Mouse (Mus musculus) adipocyte (in vitro differentiated cells): ENCODE measurements around the gene Ankrd39.
A peak's percentile ranks its signal among the peaks of the same experiment; 100 is the strongest.

ENCODE experiments used
- DNase-seq: peaks from one replicate; pipeline ENCODE4 v3.0.0-alpha.2; 2016; ENCODE audit warnings: low spot score

The Ankrd39 gene

DNA sequence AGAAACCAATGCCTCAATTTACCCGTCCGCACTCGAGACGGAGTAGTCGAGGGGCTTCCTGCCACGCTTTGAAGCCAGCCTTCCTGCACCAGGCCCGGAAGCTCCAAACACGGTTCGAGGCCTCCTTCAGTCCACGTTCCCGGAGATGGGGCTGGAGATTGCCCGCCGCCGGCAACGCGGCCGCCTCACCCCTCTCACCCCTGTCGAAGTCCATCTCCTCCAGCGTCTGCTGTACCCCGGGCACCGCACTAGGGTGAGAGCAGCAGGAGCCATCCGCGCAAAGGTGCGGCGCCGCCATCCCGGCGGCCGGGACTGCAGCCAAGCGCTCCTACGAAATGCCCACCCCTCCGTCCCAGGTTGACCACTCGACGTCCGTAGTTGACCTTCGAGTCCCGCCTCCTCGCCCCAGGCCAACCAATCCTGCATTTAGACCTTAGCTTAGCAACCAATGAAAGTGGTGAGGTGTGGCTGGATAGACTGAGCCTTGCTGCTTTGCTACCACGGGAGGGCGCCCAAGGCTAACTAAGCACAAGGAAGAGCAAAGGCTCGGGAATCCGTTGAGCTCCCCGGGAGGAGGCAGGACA, at the start of gene Ankrd39:
TSS of gene Ankrd39 (minus strand) at position 558 of the 584 bp plus-strand sequence.
- DNase-seq = peak; percentile 99

DNA sequence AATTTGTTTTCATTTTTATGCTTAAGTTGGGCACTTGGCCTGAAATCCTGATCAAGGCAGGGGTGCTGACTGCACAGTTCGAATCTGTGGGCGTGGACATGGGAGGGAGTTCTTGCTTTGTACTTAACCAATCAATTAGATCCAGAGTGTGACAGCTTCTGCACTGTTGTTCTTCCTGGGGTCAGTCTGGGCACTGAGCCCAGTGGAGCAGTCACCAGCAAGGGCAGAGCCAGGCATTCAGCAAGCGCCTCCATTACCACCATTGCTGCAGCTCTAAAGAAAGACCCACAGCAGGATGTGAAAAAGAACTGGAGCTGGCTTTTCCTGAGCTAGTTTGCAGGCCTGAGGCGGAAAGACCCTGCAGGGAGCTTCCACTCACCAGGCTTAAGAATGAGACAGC, 48.9 kb upstream of the Ankrd39 start:
- peak; percentile 77 for DNase-seq

DNA sequence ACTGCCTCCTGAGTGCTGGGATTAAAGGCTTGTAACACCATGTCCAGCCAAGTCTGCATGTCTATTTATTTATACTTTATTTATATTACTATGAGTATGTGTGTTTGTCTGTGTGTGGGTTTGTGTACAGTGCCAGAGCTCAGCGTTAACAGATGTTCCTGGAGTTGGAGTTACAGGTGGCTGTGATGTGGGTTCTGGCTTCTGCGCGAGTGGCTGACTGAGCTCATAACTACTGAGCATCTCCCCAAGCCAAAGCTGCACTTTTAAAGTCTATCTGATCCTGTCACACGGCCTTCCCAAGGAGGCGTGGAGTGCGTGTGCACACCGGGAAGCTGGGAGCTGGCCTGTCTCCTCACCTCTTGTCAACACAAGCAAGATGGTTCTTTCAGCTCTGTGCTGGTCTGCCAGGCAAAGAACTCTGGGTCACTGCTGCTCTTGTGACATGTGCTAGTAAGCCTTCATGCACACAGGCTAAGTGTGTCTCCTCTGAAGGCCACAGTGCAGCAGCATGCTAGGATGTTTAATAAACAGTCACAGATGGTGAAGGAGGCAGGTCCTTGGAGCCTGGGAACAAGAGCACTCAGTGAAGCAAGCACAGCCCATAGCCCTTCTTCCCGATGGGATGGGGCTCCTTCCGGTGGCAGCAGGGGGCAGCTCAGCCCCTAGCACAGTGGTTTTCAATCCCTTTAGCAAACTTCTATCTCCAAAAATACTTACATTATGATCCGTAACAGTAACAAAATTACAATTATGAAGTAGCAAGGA, 48.1 kb upstream of the Ankrd39 start:
- peak; percentile 54 for DNase-seq

DNA sequence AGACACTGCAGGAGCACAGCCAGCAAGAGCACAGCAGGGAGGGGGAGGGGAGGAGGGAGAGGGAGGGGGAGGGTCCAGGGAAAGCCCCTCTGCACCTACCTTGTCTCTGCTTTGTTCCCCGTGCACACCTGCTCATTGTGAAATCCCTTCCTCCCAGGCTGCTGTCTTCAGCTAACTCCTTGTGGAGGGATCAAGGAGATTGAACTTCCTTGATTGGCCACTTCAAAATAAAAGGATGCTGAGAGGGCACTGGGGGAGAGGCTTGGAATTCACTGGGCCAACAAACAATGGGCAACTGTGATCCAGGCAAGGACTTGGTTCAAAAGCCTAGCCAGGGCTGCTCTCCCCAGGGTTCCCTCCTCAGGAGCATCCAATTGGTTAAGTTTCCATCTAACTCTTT, 45.9 kb upstream of the Ankrd39 start:
- no peak for DNase-seq

DNA sequence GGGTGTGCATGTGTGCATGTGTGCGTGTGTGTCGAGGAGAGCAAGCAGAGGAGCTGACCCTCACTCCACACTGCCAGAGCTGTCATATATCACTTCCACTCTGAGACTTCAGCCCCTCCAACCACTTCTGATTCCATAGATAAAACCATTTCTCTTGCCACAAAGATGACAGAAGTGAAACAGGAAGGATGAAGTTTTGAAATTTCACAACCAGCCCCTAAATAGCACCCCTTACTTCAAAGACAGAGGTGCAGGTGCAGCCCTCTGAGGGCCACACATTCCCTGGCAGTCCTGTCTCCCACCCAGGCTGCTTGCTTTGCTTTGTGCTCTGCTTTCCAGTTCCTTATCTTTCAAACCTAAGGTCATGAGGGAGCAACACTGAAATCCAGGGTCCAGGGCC, 44.2 kb upstream of the Ankrd39 start:
- no peak for DNase-seq

DNA sequence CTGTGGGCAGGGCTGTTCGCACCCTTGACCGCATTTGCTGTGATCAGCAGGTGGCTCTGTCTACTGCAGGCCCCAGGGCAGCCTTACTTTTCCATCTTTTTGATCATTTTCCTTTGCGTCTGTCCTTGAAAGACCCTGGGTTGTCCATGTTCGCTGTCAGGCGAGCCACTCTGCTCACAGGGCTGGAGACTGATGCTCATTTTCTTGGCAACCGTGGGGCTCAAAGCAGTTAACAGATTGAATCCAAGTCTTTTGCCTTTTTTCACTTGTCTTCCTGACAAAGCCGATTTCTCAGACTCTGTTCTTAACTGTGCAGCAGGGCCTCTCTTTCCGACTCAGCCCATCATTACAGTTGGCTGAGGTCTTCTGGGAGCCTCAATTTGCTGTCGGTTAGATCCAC, 43.4 kb upstream of the Ankrd39 start:
- DNase-seq = no peak

DNA sequence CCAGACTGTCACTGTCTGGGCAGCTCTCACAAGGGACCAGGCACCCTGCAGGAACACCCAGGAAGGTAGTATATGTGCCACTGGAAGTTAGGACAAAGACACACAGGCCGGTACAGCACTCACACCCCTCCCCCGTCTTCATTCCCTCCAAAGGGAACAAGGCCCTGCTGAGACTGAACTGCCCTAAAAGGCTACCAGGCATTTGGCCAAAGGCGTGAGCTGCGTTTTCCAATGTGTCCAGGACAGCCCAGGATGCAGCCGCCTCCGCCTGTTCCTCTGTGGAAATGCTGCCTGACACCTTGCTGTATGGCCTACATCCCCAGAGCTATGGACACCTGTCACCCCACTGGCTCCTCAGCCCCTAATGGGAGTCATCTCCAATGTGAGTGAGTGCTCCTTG, 42.2 kb upstream of the Ankrd39 start:
- DNase-seq = peak; percentile 93

DNA sequence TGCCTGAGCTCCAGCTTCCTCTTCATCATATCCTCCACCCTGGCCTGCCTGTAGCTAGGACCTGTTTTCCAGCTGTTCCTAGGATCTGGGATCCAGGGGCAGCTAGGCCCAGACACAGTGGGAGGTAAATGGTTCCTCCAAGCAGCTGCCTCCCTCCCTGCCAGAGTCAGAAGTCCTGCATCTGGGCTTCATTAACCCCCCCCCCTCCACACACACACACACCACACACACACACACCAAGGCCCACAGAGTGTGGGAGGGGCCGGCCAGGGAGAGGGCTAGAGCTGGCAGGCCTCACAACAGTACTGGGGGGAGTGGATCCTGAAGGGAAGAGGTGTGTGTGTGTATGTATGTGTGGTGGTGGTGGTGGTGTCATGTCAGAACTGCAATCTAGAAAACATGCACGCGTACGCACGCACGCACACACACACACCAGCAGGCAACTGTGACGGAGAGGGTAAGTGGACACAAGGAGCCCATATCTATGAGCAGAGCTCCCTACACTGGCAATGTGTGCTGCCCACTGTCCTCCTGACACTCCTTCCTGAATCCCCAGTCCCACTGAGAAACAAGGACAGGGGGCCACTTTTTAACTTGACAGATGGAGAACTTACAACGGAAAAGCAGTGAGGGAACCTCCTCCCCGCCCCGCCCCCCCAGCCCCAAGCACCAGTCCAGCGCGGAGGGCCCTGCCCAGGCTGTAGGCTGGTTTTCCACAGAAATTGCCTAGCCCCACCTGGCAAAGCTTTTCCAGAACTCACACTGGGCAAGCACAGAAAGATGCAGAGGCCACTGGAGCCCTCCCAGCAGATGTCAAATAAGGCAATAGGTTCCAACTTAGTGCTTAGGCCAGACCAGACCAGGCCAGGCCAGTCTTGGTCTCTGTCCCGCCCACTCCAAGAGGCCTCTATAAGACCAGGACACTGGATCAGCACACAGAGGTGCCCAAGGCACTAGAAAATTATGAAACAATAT, 41.5 kb upstream of the Ankrd39 start:
- peak; percentile 97 for DNase-seq

DNA sequence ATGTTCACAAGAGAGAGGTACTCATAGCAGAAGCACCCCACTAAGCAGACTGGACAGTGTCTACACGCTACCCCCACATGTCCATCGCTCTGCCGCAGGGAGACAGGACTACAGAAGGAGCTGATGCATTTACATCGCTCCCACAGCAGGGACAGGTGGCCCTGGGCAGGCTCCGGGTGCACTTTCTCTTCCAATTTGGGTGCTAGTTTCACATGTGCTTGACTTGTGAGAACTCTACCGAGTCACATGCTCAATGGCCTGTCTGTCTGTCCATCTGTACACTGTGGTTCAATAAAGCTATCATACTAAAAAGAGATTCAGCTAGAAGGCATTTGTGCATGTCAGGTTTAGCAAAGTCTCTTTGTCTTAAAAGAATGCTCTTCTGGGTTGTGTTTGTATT, 40.6 kb upstream of the Ankrd39 start:
- no peak for DNase-seq

DNA sequence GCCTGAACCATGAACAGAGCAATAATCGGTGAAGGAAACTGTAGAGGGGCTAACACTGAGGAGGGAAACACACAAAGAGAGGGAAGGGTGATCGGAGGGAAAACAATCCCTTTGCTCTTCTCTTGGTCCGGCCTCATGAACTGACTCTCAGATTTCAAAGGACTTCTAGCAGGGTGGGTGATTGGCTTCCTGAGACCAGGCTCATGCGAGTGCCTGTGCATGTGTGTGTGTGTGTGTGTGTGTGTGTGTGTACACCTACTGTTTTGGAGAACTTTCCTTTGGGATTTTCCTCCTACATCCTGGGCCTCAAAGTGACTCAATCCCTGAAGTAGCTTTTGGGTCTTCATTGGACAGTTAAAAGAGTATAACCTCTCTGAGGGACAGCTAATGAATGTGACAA, 39.0 kb upstream of the Ankrd39 start:
- no peak for DNase-seq

DNA sequence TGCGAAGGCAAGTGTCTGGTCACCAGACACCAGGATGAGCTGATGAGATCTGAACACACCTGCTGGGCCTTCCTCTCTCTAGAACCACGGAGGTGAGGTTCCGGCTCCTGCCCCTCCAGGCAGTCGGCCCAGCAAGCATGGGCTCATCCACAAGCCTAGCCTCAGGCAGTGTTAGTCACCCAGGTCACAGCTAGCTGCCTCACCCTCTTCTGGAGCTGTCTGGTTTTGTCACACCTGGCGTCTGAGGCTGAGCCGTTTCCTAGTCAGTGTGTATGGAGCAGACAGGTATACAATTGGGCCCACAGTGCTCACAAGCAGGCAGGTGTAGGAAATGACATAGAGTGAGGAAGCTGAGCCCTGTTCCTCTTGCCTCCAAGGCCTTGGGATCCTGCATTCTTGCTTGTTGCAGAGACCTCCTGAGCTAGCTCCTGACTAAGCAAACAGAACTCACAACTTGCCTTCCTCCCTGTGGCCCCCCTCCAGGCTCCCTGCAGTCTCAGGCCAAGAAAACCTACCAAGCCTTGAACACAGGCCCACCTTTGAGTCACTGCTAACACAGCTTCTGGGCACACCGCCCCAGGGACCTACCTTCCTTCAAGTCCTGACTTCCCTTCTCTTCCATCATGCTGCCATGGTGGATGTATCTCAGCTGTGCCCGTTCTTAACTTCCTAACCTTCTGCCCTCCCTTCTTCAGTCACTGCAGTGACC, 36.3 kb upstream of the Ankrd39 start:
- no peak for DNase-seq

DNA sequence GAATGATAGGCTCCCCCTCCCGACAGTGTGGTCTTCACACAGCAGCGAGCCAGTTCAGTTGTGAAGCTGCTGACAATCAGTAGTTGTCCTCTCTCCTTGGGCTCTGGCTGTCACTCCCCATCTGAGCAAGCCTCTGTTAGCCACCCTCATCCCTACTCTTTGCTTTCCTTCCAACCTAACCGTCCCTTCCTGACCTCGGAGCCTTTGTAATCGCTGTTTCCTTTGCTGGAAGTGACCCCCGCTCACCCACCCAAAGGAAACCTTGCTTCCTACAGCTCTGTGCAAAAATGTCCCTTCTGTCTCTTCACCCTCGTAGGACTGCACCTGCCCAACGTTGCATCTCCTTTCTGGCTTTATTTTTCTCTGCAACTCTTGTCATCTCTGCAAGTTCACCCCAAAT, 35.0 kb upstream of the Ankrd39 start:
- DNase-seq = no peak

DNA sequence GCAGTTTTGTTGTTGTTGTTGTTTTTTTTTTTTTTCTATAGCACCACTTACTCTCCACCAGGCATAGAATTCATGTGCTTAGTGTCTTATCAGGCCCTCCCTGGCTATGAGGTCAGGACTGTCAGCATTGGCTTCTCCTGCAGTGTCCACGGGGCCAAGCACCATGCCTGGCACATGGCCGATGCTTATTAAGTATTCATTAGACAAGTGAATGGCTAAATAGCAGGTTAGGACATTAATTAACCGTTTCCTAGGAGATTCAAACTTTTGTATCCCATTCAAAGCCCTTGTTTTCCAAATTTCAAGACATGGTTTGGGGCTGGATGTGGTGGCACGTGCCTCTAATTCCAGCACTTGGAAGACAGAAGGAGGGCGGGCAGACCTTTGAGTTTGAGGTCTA, 34.0 kb upstream of the Ankrd39 start:
- no peak for DNase-seq

DNA sequence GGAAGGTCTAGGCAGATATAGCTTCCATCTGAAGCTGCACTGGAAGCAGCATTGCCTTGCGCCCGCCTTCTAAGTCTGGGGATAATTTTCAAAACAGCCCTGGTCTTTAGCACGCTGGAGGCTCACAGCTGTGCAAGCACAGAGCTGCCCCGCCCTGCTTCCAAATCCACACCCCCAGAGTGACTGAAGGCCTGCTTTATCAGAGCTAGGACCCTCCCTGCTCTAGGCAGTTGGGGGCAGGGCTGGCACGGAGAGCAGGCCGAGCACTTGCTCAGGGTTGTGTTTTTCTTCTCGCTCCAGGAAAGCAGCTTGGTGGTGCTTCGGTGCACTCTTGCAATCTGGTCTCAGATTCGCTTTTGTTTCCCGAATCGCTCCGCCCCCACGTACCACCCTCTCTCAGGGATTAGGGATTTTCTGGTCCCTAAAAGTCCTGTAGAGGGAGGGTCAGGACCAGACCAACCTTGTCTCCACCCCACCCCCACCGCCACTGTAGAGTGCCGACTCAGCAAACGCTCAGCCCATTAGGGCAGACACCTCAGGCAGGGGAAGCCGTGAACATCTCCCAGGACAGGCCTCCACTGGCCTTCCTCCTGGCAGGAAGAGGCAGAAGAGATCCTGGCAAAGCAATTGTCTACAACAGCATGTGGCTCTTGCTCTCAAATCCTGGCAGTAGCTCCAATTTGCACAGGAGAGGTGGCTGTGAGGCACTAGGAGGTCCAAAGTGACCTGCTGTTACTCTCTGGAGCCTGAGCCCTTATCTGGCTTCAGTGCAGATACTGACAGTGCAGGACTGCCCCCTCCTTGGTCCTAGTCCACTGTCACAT, 33.4 kb upstream of the Ankrd39 start:
- peak; percentile 39 for DNase-seq

DNA sequence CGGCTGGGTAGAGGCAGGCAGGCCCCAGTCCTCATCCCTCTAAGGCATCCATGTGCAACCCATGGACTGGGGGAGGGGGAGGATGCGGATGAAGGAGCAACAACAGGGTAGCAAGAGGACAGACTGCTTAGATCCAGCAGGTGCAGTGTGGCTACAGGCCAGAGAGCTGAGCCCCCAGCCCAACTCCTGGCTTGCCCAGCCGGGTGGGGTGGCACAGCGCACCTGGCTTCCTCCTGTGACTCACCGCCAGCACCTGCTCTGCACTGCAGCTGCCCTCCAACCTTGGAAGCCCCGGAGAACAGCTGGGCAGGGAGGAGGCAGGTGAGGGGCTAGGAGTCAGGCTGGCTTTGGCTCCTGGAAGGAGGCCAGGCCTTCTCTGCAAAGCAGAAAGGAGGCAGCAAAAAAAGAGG, 32.7 kb upstream of the Ankrd39 start:
- no peak for DNase-seq

DNA sequence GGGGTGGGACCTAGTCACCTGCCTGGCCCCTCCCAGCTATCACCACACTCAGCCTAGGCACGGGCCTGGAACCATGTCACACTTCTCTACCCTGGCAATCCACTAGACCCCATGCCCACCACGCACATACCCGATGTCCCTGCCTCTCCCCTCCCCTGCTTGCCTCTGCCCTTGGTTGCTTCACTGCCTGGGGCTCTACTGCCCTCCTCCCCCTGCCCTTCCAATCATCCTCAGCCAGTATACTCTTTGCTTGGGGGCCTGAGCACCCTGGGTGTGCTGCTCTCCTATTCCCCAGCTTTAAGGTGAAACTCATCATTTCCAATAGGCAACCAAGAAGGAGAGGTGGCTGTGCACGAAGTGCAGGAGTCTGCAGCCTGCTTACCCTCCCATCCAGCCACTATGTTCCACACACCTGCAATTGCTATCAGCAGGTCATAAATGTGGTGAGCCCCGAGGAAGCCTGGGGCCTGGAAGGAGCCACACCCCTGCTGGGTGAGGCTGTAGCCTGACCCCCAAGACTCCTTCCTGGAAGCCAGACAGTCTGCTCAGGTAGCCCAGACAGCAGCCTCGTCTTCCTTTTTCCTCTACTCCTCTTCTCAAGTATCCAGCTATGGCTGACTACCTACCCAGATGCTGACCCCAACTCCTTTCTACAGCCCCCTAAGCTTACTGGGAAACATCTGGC, 29.9 kb upstream of the Ankrd39 start:
- no peak for DNase-seq

DNA sequence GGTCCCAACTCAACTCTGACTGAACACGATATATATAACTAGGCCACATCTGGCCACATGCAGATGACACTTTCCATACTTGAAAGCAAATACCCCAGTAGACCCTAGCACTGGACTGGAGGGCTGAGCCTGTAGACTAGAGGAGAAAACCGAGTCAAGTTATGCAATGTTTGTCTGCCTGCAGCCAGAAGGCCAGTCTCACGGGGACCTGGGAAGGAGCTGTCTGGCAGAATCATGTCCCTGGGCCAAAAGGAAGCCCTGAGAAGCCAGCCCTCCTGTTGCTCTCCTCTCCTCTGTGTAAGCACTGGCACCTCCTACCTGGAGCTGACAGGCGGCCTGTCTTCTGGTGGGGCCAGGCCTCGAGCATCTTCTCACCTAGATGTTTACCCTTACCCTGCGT, 28.1 kb upstream of the Ankrd39 start:
- peak; percentile 65 for DNase-seq

DNA sequence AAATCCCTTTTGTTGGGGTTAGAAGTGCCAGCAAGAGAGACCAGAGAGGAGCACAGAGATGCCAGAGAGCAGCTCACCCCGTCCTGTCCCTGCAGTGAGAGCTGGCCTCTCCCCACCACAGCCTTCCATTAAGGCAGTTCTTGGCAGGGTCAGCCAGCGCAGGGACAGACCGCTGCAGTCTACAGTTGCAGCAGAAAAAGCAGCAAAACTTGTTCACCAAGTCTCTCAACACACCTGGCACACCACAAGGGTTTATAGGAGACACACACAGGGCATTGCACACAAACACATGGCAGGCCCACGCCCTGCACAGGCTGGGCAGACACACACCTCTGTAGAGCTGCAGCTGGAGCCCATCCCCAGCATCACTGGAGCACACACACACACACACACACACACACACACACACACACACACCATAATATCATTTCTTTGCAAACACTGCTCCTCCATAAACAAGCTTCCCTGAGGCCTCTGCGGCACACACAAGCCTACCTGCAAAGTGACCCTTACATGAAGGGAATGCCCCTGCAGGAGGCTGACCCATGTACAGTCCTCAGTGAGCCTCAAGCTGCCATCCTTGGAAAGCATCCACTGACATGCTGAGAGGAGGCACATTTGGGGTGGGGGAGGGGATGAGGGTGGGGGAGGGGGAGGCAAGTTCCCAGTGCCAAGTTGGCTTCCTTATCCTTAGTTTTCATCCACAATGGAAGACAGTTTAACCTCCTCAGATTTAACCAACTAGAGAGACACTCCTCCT, 27.1 kb upstream of the Ankrd39 start:
- DNase-seq = no peak

DNA sequence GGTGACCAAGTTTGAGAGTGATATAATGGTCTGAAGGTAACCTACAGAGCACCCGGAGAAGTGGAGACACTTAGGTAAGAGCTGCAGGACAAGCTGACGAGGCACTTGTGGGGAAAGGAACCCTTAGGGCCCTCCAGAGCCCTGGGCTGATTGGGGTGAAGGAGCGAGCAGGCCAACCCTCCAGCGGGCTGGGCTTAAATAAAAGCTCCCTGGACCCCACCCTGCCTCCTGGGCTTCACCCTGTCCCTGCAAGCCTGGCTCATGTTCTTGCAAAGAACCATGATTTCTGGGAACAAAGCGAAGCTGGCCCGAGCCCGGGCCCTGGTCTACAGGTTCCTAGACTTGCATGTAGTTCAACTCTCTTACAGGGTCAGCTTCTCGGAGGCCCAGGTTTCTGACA, 26.3 kb upstream of the Ankrd39 start:
- DNase-seq = no peak

DNA sequence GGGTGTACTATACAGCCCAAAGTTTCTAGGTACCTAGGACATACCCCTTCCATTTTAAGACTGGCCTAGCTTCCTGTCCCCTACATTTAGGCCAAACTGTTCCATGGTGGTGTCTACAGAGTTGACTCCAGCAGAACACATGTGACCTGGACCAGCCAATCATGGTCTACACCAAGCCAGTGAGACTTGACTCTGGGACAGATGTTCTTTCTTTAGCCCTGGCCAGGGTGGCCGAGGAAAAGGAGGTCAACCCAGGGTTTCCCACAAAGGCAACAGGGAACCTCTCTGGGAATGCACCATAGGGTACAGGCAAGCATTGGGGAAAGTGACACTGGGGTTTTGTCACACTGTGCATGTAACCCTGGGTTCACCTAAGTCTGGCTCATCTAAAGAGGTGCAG, 25.5 kb upstream of the Ankrd39 start:
- DNase-seq = peak; percentile 53
